Mouse (Mus musculus): ENCODE measurements around the gene Wfdc16.
"Not testable (repeated sequence)": the region's sequence is repeated elsewhere in the genome, so short reads cannot be mapped to it uniquely, and the experiment has no call there.

The Wfdc16 gene

DNA sequence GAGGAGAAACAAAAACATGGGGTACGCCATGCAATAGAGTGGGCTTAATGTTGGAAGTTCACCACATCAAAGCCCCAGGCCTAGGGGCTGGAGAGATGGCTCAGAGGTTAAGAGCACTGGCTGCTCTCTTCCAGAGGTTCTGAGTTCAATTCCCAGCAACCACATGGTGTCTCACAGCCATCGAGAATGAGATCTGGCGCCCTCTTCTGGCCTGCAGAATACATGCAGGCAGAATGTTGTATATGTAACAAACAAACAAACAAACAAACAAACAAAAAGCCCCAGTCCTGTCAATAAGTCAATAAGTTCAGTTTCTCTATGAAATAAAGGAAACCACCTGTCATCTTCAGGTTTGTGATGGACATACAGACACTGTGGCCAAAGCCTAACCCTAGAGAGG, 38.4 kb downstream of the Wfdc16 start:
- DNase-seq (ENCODE audit: low read depth) = no peak

DNA sequence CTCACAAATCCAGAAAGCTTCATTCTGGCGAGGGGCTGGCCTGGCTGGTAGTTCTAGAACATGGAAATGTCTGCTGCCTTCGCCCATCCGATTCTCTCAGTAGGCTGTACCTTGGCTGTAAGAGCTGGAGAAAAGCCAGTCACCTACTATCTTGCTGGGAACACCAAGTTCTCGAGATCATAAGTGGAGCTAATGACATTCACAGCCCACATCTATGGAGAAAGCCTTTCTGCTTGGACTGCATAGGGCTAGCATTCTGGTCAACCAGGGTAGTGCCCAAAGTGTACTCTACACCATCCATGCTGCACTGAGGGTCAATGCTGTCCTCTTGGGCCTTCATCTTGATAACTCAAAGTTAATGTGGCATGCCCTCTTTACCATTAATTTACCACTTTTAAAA, 45.1 kb downstream of the Wfdc16 start, which contains the start of gene Eppin:
Gene Eppin, minus strand, starts transcription at position 101 of the 400 bp plus-strand sequence.
- no peak for DNase-seq (ENCODE audit: low read depth)

DNA sequence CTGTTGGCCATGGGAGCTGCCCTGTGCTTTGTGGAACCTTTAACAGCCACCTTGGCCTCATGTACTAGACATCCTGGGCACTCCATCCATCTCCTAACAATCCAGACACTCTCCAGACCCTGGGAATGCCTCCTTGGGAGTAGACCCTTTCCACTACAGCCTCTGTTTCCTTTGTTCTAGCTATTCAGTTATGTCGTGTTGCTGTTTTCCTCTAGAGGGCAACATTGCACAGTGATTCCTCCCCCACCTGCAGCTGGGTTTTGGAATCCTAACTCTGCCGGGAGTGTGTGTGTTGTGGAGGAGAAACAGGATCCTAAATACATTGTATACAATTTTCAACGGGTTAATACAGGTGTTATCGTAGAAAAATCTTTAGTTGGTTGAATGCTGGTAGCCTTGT, 46.6 kb downstream of the Wfdc16 start:
- peak; percentile 7 for DNase-seq (ENCODE audit: low read depth)

DNA sequence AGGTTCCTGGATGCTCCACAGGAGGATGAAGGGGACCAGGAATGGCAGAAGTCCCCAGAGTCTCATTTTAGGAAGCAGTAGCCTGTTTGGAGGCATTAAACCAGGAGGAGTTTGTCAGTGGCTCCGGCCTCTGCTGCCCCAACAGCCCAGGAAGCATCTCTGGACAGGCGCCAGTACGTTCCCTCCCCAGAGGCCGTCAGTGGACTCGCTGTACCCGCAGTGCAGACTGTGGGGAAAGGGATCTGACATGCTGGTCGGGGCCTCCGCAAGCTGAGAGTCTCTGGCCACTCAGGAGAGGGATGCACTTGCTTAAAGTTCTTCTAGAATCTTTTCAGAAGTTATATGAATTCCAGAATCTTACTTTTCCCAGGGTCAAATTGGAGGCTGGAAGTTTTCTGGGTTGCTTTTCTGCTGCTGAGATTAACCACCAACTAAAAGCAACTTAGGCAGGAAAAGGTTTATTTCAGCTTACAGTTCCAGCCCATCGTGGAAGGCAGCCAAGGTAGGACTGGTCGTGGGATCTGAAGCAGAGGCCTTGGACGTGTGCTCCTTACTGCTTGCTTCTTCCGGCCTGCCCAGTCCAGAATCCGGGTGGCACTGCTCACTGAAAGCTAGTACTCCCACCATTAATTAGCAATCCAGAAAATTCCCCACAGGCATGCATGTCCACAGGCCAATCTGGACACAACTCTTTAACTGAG, 53.4 kb downstream of the Wfdc16 start, which contains the start of gene Wfdc6a:
Gene Wfdc6a, minus strand, starts transcription at position 423 of the 701 bp plus-strand sequence.
- DNase-seq (ENCODE audit: low read depth) = not testable (repeated sequence)
